Mouse (Mus musculus): Measurements from ENCODE around the gene Evx1. TPM values are rescaled to one million over a fixed set of nuclear protein-coding genes. Genes with fewer than 3 reads are reported as not detected.

Gene Evx1
- polyA plus RNA-seq, 1 experiment = not detected

GRCm38 (mm10) chr6:52267691-52268090 lies 45.6 kb upstream of the Evx1 start:
- no peak overlapping the region for H3K27ac ChIP-seq (ENCODE audit: insufficient read depth, low read depth, low read length)
- 20% methylated on average over 3 of the region's 3 CpGs for WGBS
- no peaks in the 10 kb centered on the region for H3K36me3 ChIP-seq (ENCODE audit: control insufficient read depth, insufficient read depth, low read length)
- H3K4me1 ChIP-seq (ENCODE audit: control insufficient read depth, insufficient read depth, insufficient read length, low read length) = peaks cover 4% of the 10 kb centered on the region; the same call in 1 of the 2 replicates
- H3K27me3 ChIP-seq (ENCODE audit: control insufficient read depth, insufficient read depth, low read length) = peaks cover 72% of the 10 kb centered on the region
- TF ChIP-seq POLR2A (IDR thresholded peaks at IDR 0.05; ENCODE audit: low read depth, low read length) = no peak
- no peak for TF ChIP-seq CTCF (IDR thresholded peaks at IDR 0.05; ENCODE audit: extremely low read depth, insufficient read length, insufficient replicate concordance, low read depth, low read length)
- H3K4me3 ChIP-seq (ENCODE audit: low read depth, low read length) = no peak overlapping the region

- H3K4me3 ChIP-seq (ENCODE audit: low read depth, low read length) = no peak overlapping the region
- no peaks in the 10 kb centered on the region for H3K36me3 ChIP-seq (ENCODE audit: control insufficient read depth, insufficient read depth, low read length)
- peaks cover 4% of the 10 kb centered on the region; the same call in 1 of the 2 replicates for H3K4me1 ChIP-seq (ENCODE audit: control insufficient read depth, insufficient read depth, insufficient read length, low read length)
- peaks cover 72% of the 10 kb centered on the region for H3K27me3 ChIP-seq (ENCODE audit: control insufficient read depth, insufficient read depth, low read length)
- 27% methylated on average over 7 of the region's 7 CpGs for WGBS
- no peak overlapping the region for H3K27ac ChIP-seq (ENCODE audit: insufficient read depth, low read depth, low read length)
- TF ChIP-seq POLR2A (IDR thresholded peaks at IDR 0.05; ENCODE audit: low read depth, low read length) (no peak), CTCF (IDR thresholded peaks at IDR 0.05; ENCODE audit: extremely low read depth, insufficient read length, insufficient replicate concordance, low read depth, low read length) (no peak)
Measured at GRCm38 (mm10) chr6:52268341-52268740, 45.0 kb upstream of the Evx1 start.

- H3K4me1 ChIP-seq (ENCODE audit: control insufficient read depth, insufficient read depth, insufficient read length, low read length) = peaks cover 4% of the 10 kb centered on the region; the same call in 1 of the 2 replicates
- H3K27me3 ChIP-seq (ENCODE audit: control insufficient read depth, insufficient read depth, low read length) = peaks cover 73% of the 10 kb centered on the region
- H3K4me3 ChIP-seq (ENCODE audit: low read depth, low read length) = no peak overlapping the region
- TF ChIP-seq POLR2A (IDR thresholded peaks at IDR 0.05; ENCODE audit: low read depth, low read length) (no peak), CTCF (IDR thresholded peaks at IDR 0.05; ENCODE audit: extremely low read depth, insufficient read length, insufficient replicate concordance, low read depth, low read length) (no peak)
- H3K36me3 ChIP-seq (ENCODE audit: control insufficient read depth, insufficient read depth, low read length) = no peaks in the 10 kb centered on the region
- 17% methylated on average over 3 of the region's 3 CpGs for WGBS
- no peak overlapping the region for H3K27ac ChIP-seq (ENCODE audit: insufficient read depth, low read depth, low read length)
Measured at GRCm38 (mm10) chr6:52268756-52269155, 44.5 kb upstream of the Evx1 start.

GRCm38 (mm10) chr6:52270494-52271480 lies 42.5 kb upstream of the Evx1 start:
- TF ChIP-seq POLR2A (IDR thresholded peaks at IDR 0.05; ENCODE audit: low read depth, low read length) (no peak), CTCF (IDR thresholded peaks at IDR 0.05; ENCODE audit: extremely low read depth, insufficient read length, insufficient replicate concordance, low read depth, low read length) (peak; percentile 55; the same call in 1 of the 2 replicates)
- Histone ChIP-seq H3K4me3 (ENCODE audit: low read depth, low read length) (no peak overlapping the region), H3K36me3 (ENCODE audit: control insufficient read depth, insufficient read depth, low read length) (no peaks in the 10 kb centered on the region), H3K27me3 (ENCODE audit: control insufficient read depth, insufficient read depth, low read length) (peaks cover 70% of the 10 kb centered on the region), H3K4me1 (ENCODE audit: control insufficient read depth, insufficient read depth, insufficient read length, low read length) (peaks cover 4% of the 10 kb centered on the region; the same call in 1 of the 2 replicates), H3K27ac (ENCODE audit: insufficient read depth, low read depth, low read length) (no peak overlapping the region)
- 11% methylated on average over 23 of the region's 23 CpGs for WGBS

DNA sequence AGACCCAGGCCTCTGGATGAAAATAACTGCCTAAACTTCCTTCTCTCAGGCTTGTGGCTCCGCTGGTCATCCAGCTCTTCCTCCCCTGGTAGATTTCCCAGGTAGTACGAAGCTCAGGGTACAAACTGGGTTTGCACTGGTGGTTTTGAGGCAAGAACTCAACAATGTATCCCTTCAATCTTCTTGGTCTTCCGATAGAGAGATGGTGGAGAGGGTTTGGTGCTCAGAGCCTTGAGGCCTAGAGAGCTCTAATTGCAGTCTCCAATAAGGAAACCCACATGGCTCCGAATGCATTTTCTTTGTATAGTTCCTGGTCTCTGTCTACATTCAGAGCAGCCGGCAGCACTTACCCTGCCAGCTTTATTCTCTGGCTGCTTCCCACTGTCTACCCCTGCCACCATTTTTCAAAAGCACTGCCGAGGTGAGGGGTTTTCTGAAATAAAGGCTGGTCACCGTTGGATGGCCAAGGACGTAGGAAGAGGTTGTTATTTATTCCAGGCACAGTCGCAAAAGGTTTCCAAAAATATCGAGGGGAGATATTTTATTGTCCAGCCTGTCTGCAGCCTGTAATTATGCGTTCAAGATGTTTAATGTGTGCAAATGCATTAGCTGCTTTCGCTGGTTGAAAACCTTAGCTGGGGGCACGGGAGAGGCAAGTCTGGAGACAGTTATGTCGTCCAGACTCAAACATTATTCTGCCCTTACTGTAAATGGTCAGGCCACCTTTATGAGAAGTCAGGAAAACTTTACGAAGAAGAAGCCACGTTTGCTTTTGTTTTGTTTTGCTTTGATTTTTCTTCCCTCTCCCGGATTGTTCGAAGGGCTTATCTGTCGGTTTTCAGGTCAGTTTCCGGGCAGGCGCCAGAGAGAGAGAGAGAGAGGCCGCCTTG lies 40.3 kb upstream of the Evx1 start:
- Histone ChIP-seq H3K27ac (ENCODE audit: insufficient read depth, low read depth, low read length) (no peak overlapping the region), H3K27me3 (ENCODE audit: control insufficient read depth, insufficient read depth, low read length) (peaks cover 76% of the 10 kb centered on the region), H3K4me3 (ENCODE audit: low read depth, low read length) (no peak overlapping the region), H3K4me1 (ENCODE audit: control insufficient read depth, insufficient read depth, insufficient read length, low read length) (peaks cover 4% of the 10 kb centered on the region; the same call in 1 of the 2 replicates), H3K36me3 (ENCODE audit: control insufficient read depth, insufficient read depth, low read length) (no peaks in the 10 kb centered on the region)
- TF ChIP-seq POLR2A (IDR thresholded peaks at IDR 0.05; ENCODE audit: low read depth, low read length) (no peak), CTCF (IDR thresholded peaks at IDR 0.05; ENCODE audit: extremely low read depth, insufficient read length, insufficient replicate concordance, low read depth, low read length) (no peak)
- WGBS = 32% methylated on average over 22 of the region's 22 CpGs

DNA sequence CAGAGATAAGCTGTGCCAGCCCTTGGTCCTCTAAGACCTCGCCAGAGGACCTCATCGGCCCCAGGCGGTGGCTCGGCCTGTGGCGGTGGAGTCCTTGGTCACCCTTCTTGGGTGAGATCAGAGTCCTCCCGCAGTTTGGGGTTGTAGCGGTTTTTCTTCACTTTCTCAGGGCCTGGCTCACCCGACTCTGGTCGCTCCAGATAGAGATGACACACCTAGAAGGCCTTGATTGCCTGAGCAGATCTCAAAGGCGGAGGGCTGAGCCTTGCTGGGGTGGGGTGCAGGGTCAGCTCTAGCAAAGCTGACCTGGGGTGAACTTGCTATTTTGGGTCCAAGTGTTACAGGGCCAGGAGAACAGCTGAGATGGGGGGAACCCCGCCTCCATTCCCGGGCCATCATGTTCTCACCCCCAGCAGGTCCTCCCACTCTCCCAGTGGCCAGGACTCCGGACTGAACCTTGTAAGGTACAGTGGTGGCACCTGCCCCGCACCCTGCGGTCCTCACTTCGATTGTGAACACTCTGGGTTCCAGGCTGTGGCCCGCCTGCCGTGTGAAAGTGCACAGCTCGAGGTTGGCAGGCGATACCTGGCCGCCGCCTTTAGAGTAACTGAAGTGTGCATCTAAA lies 39.5 kb upstream of the Evx1 start:
- Histone ChIP-seq H3K4me1 (ENCODE audit: control insufficient read depth, insufficient read depth, insufficient read length, low read length) (peaks cover 4% of the 10 kb centered on the region; the same call in 1 of the 2 replicates), H3K4me3 (ENCODE audit: low read depth, low read length) (no peak overlapping the region), H3K27ac (ENCODE audit: insufficient read depth, low read depth, low read length) (no peak overlapping the region), H3K27me3 (ENCODE audit: control insufficient read depth, insufficient read depth, low read length) (peaks cover 70% of the 10 kb centered on the region), H3K36me3 (ENCODE audit: control insufficient read depth, insufficient read depth, low read length) (no peaks in the 10 kb centered on the region)
- TF ChIP-seq POLR2A (IDR thresholded peaks at IDR 0.05; ENCODE audit: low read depth, low read length) (no peak), CTCF (IDR thresholded peaks at IDR 0.05; ENCODE audit: extremely low read depth, insufficient read length, insufficient replicate concordance, low read depth, low read length) (no peak)
- 13% methylated on average over 22 of the region's 22 CpGs for WGBS
